Mouse (Mus musculus) stomach, embryonic 14.5 days (tissue): Measurements from ENCODE around the gene Cpa2. TPM values are rescaled to one million over a fixed set of nuclear protein-coding genes. Genes with fewer than 3 reads are reported as not detected.

Source experiments
- polyA plus RNA-seq: library from polyadenylated mRNA; unstranded; fragments of >200 nt; fragmentation: Nextera tagmentation; extraction: Ambion mirVana; gene quantifications from 2 replicates; pipeline ENCODE4 v1.2.1, GENCODE M21; 2014

Gene Cpa2
- polyA plus RNA-seq, 1 experiment from 2014 or later, result 1.4 TPM

Other genes starting within 250 kb of the Cpa2 start
- gene Ube2h, start 237.0 kb upstream of the Cpa2 start, polyA plus RNA-seq, result 58.9 and 60.5 TPM in 2 replicates
- gene Zc3hc1, start 150.6 kb upstream of the Cpa2 start, polyA plus RNA-seq, result 50.7 and 54.5 TPM in 2 replicates
- 24.8 and 29.3 TPM in 2 replicates for gene Klhdc10, start 139.7 kb upstream of the Cpa2 start, polyA plus RNA-seq
- 39.8 and 45.0 TPM in 2 replicates for gene Tmem209, start 31.8 kb upstream of the Cpa2 start, polyA plus RNA-seq
- gene Ssmem1, start 31.7 kb upstream of the Cpa2 start, polyA plus RNA-seq, result 0.52 TPM in 1 of 2 replicates, not detected in the other
- 0.49 and 0.71 TPM in 2 replicates for gene Cpa4, start 26.8 kb downstream of the Cpa2 start, polyA plus RNA-seq
- 0.13 and 0.15 TPM in 2 replicates for gene Cpa5, start 69.4 kb downstream of the Cpa2 start, polyA plus RNA-seq
- gene Cpa1, start 97.6 kb downstream of the Cpa2 start, polyA plus RNA-seq, result 1.5 and 116 TPM in 2 replicates
- 10.8 and 12.9 TPM in 2 replicates for gene Cep41, start 152.2 kb downstream of the Cpa2 start, polyA plus RNA-seq
- gene Mest, start 182.0 kb downstream of the Cpa2 start, polyA plus RNA-seq, result 1,146 and 1,247 TPM in 2 replicates